Mouse (Mus musculus): Measurements from ENCODE around the gene Hsd11b1. TPM values are rescaled to one million over a fixed set of nuclear protein-coding genes. Genes with fewer than 3 reads are reported as not detected.

Hsd11b1 gene
- polyA plus RNA-seq, 1 experiment from 2014 or later = 0.14 TPM

DNA sequence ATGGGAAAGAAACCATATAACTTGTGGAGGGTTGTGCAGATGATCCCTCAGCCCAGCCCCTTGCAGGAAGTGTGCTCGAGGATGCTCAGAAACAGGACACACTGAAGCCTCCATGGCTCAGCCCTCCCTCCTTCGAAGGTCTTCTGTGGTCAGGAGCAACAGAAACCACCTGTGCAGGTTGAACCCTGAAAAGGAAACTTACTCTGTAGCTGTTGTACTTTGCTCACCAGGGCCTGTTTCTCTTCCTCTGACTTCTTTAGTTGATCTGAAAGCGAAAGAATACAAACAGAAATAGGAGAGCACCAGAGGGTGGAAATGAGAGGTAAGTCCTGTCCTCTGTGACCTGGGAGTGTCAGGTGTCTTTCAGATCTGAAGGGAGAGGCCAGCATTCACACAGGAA lies 82.8 kb downstream of the Hsd11b1 start:
- H3K4me1 ChIP-seq = 0 out of 2 replicates have a peak, but pooled peaks cover 4% of the 10 kb centered on the region
- H3K9me3 ChIP-seq = no peaks in the 10 kb centered on the region
- DNase-seq (ENCODE audit: extremely low spot score, low spot score) = no peak
- no peak overlapping the region for H3K27ac ChIP-seq
- no peak overlapping the region for H3K4me3 ChIP-seq
- WGBS = 85% methylated on average over 3 of the region's 3 CpGs
- H3K36me3 ChIP-seq (replicated peaks) = no peaks in the 10 kb centered on the region
- peaks cover 4% of the 10 kb centered on the region; the same call in 1 of the 2 replicates for H3K27me3 ChIP-seq (ENCODE audit: poor library complexity, severe bottlenecking)

DNA sequence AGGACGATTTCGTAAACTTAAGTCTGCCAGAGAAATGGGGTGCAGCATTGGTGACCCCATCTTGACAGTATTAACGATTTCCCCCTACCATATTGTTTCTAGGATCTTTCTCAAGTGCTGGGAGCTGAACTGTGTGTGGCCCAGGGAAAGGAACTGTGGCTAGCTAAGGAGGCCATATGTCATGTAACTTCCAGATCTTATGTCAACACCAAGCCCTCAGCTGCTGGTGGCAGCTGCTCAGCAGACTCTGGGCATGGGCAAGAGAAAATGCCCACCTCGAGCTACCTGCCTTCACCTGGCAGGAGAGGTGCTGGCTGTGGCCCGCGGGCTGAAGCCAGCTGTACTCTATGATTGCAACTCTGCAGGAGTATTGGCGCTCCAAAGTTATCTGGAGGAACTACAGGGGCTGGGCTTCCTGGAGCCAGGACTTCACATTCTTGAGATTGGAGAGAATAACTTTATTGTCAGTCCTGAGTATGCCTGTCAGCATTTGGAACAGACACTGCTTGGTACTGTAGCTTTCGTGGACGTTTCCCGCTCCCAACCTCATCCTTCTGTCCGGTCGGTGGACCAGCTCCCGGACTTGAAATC lies 89.6 kb downstream of the Hsd11b1 start:
- no peaks in the 10 kb centered on the region for H3K36me3 ChIP-seq (replicated peaks)
- 93% methylated on average over 13 of the region's 13 CpGs for WGBS
- peak overlapping the region; percentile 92 for H3K27ac ChIP-seq
- H3K9me3 ChIP-seq = no peaks in the 10 kb centered on the region
- no peak for DNase-seq (ENCODE audit: extremely low spot score, low spot score)
- no peaks in the 10 kb centered on the region for H3K27me3 ChIP-seq (ENCODE audit: poor library complexity, severe bottlenecking)
- peak overlapping the region; percentile 79 for H3K4me3 ChIP-seq
- peaks cover 31% of the 10 kb centered on the region for H3K4me1 ChIP-seq

DNA sequence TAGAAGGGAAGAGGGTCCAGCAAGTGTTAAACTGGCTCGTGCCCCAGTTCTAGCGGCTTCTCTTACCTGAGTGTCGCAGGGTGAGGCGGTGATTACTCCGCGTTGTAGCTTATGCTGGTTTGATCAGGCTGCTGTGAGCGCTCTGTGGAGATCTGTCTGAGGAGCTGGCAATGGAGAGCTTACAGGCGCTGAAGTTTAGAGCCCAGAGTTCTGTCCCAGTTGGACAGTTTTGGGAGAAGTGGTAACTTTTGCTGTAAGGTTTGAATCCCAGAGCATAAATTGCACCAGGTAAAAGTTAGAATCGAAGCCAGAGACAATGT lies 90.1 kb downstream of the Hsd11b1 start:
- 20% methylated on average over 9 of the region's 9 CpGs for WGBS
- Histone ChIP-seq H3K27ac (peak overlapping the region; percentile 92), H3K27me3 (ENCODE audit: poor library complexity, severe bottlenecking) (no peaks in the 10 kb centered on the region), H3K9me3 (no peaks in the 10 kb centered on the region), H3K4me1 (peaks cover 31% of the 10 kb centered on the region), H3K36me3 (replicated peaks) (no peaks in the 10 kb centered on the region), H3K4me3 (peak overlapping the region; percentile 79)
- no peak for DNase-seq (ENCODE audit: extremely low spot score, low spot score)

DNA sequence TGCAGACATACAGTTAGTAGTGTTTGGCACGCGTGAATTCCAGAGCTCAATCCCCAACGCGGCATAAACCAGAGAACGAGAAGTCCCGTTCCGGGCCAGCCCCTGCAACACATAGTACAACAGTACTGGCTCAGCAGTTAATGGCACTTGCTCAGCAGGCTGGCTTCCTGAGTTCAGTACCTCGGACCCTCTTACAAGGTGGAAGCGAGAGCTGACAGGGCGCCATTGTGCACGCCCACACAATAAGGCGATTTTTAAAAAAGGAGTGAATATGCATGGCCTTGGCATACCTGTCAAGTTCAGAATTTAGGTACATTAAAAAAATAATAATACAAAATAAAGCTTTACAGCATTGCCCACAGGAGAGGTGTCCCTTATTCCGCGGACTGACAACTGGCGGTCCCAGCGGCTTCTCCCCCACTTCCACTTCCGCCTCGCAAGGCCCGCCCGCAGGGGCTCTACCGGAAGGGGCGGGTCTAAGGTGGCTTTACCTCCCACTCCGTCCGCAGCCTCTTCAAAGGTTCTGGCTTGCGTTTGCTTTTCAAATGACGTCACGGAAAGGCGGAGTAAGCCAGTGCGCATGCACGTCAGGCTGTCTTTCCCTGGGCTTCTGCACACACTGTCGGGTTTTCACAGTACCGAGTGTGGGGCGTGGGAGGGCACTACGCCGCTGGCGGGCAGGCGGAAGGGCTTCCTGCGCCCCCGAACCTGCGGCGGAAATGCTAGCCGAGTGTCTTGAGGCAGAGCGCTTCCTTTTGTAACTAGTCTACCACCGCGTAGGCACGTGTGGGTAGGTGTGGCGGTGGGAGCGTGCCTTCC lies 90.7 kb downstream of the Hsd11b1 start:
- WGBS = 2% methylated on average over 48 of the region's 48 CpGs
- peaks cover 30% of the 10 kb centered on the region for H3K4me1 ChIP-seq
- H3K36me3 ChIP-seq (replicated peaks) = no peaks in the 10 kb centered on the region

More for the DNA sequence above, 90.7 kb downstream of the Hsd11b1 start:
- Histone ChIP-seq H3K27ac (peak overlapping the region; percentile 92), H3K4me3 (peak overlapping the region; percentile 79), H3K9me3 (no peaks in the 10 kb centered on the region), H3K27me3 (ENCODE audit: poor library complexity, severe bottlenecking) (no peaks in the 10 kb centered on the region)
- peak; percentile 97 for DNase-seq (ENCODE audit: extremely low spot score, low spot score)

Other genes starting within 250 kb of the Hsd11b1 start
- gene Syt14, start 228.3 kb downstream of the Hsd11b1 start, polyA plus RNA-seq (2016; fragmentation: Nextera tagmentation; extraction: Ambion mirVana) = 4.4 and 4.5 TPM in 2 replicates
- gene Diexf, start 133.8 kb downstream of the Hsd11b1 start, polyA plus RNA-seq (2016; fragmentation: Nextera tagmentation; extraction: Ambion mirVana) = 10.2 TPM in 2 replicates
- 3.8 and 3.9 TPM in 2 replicates for gene Irf6, start 111.0 kb downstream of the Hsd11b1 start, polyA plus RNA-seq (2016; fragmentation: Nextera tagmentation; extraction: Ambion mirVana)
- 17.0 and 18.1 TPM in 2 replicates for gene A130010J15Rik, start 96.0 kb downstream of the Hsd11b1 start, polyA plus RNA-seq (2016; fragmentation: Nextera tagmentation; extraction: Ambion mirVana)
- 1.5 and 2.0 TPM in 2 replicates for gene Traf3ip3, start 62.4 kb downstream of the Hsd11b1 start, polyA plus RNA-seq (2016; fragmentation: Nextera tagmentation; extraction: Ambion mirVana)
- 0.14 and 0.20 TPM in 2 replicates for gene Lamb3, start 56.4 kb downstream of the Hsd11b1 start, polyA plus RNA-seq (2016; fragmentation: Nextera tagmentation; extraction: Ambion mirVana)
- 5.6 and 6.1 TPM in 2 replicates for gene G0s2, start 9.1 kb upstream of the Hsd11b1 start, polyA plus RNA-seq (2016; fragmentation: Nextera tagmentation; extraction: Ambion mirVana)
- gene Camk1g, start 106.2 kb upstream of the Hsd11b1 start, polyA plus RNA-seq (2016; fragmentation: Nextera tagmentation; extraction: Ambion mirVana) = 12.1 and 12.2 TPM in 2 replicates